Mouse (Mus musculus) hindbrain, embryonic 15.5 days (tissue): ENCODE results near the gene Flt3. TPM values are rescaled to one million over a fixed set of nuclear protein-coding genes. Genes with fewer than 3 reads are reported as not detected.

Experiments
- ATAC-seq: fragments of 200-750 bp; cut with Nextera tagmentation; 2 replicates; pipeline ENCODE4 v1.8.0; 2017; ENCODE audit warnings: low read depth, moderate number of reproducible peaks, moderate TSS enrichment; ENCODE audit not compliant: low FRiP score
- H3K27ac ChIP-seq: fragments of 300-500 bp; sonication (generic); replicated peaks from 2 replicates; pipeline ENCODE4 v1.5.1; 2015; ENCODE audit warnings: mild to moderate bottlenecking, inconsistent platforms
- H3K27me3 ChIP-seq: fragments of 300-500 bp; sonication (generic); 2 replicates; pipeline ENCODE4 v1.6.1; 2015; ENCODE audit warnings: control low read depth, inconsistent platforms
- H3K36me3 ChIP-seq: fragments of 300-500 bp; sonication (generic); 2 replicates; pipeline ENCODE4 v1.6.1; 2015; ENCODE audit warnings: control low read depth, inconsistent platforms
- H3K4me1 ChIP-seq: fragments of 300-500 bp; sonication (generic); replicated peaks from 2 replicates; pipeline ENCODE4 v1.6.1; 2015; ENCODE audit warnings: control low read depth, inconsistent platforms
- H3K4me2 ChIP-seq: fragments of 300-500 bp; sonication (generic); 2 replicates; pipeline ENCODE4 v1.6.1; 2015; ENCODE audit warnings: moderate library complexity, mild to moderate bottlenecking, inconsistent platforms
- H3K4me3 ChIP-seq: fragments of 300-500 bp; sonication (generic); 2 replicates; pipeline ENCODE4 v1.5.1; 2015; ENCODE audit warnings: mild to moderate bottlenecking, inconsistent platforms
- H3K9ac ChIP-seq: fragments of 300-500 bp; sonication (generic); 2 replicates; pipeline ENCODE4 v1.6.1; 2015; ENCODE audit warnings: inconsistent platforms
- H3K9me3 ChIP-seq: fragments of 300-500 bp; sonication (generic); 2 replicates; pipeline ENCODE4 v1.6.1; 2016; ENCODE audit warnings: control low read depth, inconsistent platforms
- WGBS: fragments of 180-500 bp; shearing (Covaris S2); methylation state at CpG from one replicate; pipeline ENCODE4 v1.1.7; 2015; 5-methylcytosine and 5-hydroxymethylcytosine counted together
- microRNA-seq: library from miRNA; unstranded; fragments of <30 nt; microRNA quantifications from one replicate; pipeline ENCODE4, GENCODE M21; 2016
- polyA plus RNA-seq: library from polyadenylated mRNA; unstranded; fragments of >200 nt; fragmentation: Nextera tagmentation; extraction: Ambion mirVana; gene quantifications from 2 replicates; pipeline ENCODE4 v1.2.1, GENCODE M21; 2015

The Flt3 gene
- polyA plus RNA-seq, 1 experiment from 2014 or later: 1.7 TPM

DNA sequence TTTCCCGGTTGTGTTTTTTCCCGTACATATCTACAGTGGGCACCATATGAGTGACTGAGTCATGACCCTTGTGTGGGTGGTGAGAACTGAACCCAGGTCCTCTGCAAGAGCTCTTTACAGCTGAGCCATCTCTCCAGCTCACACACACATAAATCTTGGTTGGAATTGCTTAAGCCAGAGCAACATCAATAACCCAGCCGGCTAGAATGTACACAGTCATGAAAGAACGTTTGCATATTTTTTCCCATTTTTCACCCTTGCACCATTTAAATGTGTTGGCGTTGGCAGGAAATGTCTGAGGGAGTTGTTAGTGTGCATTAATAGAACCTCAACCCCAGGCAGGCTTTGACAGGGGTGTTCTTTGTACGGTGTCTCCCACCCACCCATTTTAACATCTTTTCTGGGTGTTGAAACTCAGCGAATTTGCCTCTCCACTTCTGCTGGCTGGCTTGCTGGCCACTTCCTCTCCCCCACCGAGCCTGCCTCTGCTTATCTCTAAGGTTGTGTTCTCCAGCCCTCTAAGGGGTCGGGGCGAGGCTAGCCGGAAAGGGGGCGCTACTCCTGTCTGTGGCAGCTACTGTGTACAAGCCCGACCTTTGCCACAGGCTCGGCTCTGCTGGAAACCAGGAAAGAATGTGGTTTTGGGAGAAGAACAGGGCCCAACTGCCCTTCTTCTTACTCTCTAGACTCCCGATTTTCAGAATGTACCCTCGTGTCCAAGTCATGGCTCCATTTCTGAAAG, 108.4 kb downstream of the Flt3 start:
- ATAC-seq: no peak

DNA sequence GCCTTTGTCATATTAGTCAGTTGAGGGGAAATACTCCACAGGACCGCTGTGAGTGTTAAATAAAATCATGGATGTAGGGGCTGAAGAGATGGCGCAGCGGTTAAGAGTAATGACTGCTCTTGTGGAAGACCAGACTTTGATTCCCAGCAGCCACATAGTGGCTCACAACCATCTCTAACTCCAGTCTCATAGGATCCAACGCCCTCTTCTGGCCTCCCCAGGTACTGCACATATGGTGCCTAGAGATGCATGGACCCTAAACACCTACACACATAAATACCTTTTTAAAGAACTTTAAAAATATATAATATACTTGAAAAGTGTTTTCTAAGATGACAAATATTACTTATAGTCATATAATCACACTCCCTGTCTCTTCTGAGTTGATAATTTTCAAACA, 115.9 kb downstream of the Flt3 start:
- Histone ChIP-seq H3K4me3 (no peak overlapping the region), H3K9me3 (no peaks in the 10 kb centered on the region), H3K36me3 (no peaks in the 10 kb centered on the region), H3K27me3 (peaks cover 35% of the 10 kb centered on the region), H3K4me2 (no peak overlapping the region), H3K9ac (no peak overlapping the region), H3K27ac (no peak overlapping the region), H3K4me1 (no peaks in the 10 kb centered on the region)
- no peak for ATAC-seq
- 74% methylated on average over 4 of the region's 4 CpGs for WGBS

More for the DNA sequence above, 108.4 kb downstream of the Flt3 start:
- Histone ChIP-seq H3K27me3 (peaks cover 54% of the 10 kb centered on the region), H3K36me3 (no peaks in the 10 kb centered on the region), H3K27ac (no peak overlapping the region), H3K9me3 (no peaks in the 10 kb centered on the region), H3K9ac (no peak overlapping the region), H3K4me1 (no peaks in the 10 kb centered on the region), H3K4me2 (no peak overlapping the region), H3K4me3 (no peak overlapping the region)
- 35% methylated on average over 16 of the region's 16 CpGs for WGBS

Small RNAs within 50 kb of the gene (microRNA-seq; reads per million reads assigned to microRNA genes)
- not detected for gene Mir7k

Other genes with a start within 250 kb of the Flt3 start
- gene Gsx1, start 211.8 kb downstream of the Flt3 start, polyA plus RNA-seq: 7.4 and 9.3 TPM in 2 replicates
- gene Pdx1, start 130.5 kb downstream of the Flt3 start, polyA plus RNA-seq: not detected in 2 replicates
- not detected in 2 replicates for gene Cdx2, start 93.2 kb downstream of the Flt3 start, polyA plus RNA-seq
- gene Urad, start 78.0 kb downstream of the Flt3 start, polyA plus RNA-seq: not detected in 2 replicates
- gene Pan3, start 29.7 kb upstream of the Flt3 start, polyA plus RNA-seq: 58.5 and 64.1 TPM in 2 replicates